Mouse (Mus musculus): Measurements from ENCODE around the gene Notch2. TPM values are rescaled to one million over a fixed set of nuclear protein-coding genes. Genes with fewer than 3 reads are reported as not detected.

Notch2 gene
- 18.6 and 19.9 TPM in 2 replicates for polyA plus RNA-seq (2015; fragmentation: Nextera tagmentation; extraction: Ambion mirVana)

DNA sequence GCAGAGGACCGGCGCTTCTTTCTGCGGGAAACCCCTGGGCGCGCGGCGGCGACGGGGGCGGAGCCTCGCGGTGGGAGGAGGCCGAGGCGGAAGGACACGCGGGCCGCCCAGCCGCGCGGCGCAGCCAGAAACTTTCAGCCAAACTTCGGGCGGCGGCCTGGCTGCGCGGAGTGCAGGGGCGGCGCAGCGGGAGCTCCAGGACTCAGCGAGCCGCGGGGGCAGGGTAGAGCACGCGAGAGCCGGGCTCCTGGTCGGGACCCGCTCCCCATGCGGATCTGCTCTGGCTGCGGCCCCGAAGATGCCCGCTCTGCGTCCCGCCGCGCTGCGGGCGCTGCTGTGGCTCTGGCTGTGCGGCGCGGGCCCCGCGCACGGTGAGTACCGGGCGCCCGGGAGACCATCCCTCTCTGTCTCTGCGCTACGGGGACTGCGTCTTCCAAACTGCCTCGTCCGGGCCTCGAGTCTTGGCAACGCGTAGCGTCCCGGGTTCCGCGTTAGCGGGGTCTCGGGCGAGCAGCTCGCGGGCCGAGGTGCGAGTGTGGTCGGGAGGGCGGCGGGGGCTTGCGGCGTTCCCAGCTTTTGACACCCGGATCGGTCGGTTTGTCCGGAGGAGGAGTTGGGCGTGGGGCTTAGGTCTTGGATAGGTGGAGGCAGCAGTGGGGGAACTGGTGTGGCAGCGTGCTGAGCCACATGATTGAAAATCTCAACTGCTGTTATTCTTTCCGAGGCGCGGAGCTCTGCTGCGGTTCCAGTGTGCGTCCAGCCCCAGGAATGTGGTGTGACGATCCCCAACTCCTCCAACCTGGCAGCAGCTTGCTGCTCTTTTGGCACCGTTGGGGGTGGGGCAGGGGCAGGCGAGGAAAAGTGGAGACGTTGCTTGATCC lies at the start of gene Notch2:
Notch2 (plus strand) TSS at position 127 of the 881 bp plus-strand sequence.
- Histone ChIP-seq H3K9ac (peak within 1 kb of the TSS; percentile 83), H3K4me3 (peak within 1 kb of the TSS; percentile 91), H3K27me3 (0 out of 2 replicates have a peak, but pooled peaks cover 3% of the 10 kb centered on the region), H3K36me3 (ENCODE audit: poor library complexity, severe bottlenecking) (no peaks in the 10 kb centered on the region), H3K9me3 (replicated peaks) (no peaks in the 10 kb centered on the region), H3K4me2 (peak within 1 kb of the TSS; percentile 82), H3K4me1 (peaks cover 42% of the 10 kb centered on the region), H3K27ac (peak within 1 kb of the TSS; percentile 85)
- ATAC-seq, result peak; percentile 90
- under 1% methylated on average over 77 of the region's 95 CpGs for WGBS

DNA sequence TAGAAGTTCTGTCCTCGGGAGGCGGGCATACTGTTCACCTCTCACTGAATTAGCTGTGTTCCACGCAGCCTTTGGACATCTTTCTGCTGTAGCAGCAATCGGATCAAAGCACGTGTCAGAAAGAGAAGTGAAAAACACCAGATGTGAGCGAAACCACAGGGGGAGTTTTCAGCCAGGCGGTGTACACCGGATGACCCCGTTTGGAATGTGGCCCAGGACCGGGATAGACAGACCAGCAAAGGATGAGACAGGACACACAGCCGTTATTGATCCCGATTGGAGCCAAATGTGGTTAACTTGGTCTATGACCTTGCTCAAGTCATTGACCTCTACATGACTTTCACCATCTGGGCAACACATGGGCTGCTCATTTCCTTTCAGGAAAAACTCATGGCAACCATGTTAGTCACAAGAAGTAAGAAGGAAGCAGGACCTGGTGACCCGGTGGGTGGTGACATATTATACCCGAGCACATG lies 48.4 kb upstream of the Notch2 start:
- 91% methylated on average over 14 of the region's 14 CpGs for WGBS
- Histone ChIP-seq H3K27me3 (no peaks in the 10 kb centered on the region), H3K27ac (no peak overlapping the region), H3K9ac (no peak overlapping the region), H3K4me3 (no peak overlapping the region), H3K9me3 (replicated peaks) (no peaks in the 10 kb centered on the region), H3K4me2 (no peak overlapping the region), H3K4me1 (0 out of 2 replicates have a peak, but pooled peaks cover 10% of the 10 kb centered on the region), H3K36me3 (ENCODE audit: poor library complexity, severe bottlenecking) (no peaks in the 10 kb centered on the region)
- ATAC-seq, result no peak

DNA sequence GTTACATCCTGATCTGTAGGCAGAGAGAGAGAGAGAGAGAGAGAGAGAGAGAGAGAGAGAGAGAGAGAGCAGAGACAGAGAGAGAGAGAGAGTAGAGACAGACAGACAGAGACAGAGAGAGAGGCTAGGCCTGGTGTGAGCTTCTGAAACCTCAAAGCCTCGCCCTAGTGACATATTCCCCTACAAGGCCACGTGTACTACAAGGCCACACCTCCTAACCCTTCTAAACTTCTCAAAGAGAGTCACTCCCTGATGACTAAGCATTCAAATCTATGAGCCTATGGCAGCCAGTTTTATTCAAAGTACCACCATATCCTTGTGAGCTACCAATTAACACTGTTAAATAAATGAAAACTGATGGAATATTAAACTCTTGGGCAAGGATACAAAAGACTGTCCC lies 45.7 kb upstream of the Notch2 start:
- H3K27ac ChIP-seq, result no peak overlapping the region
- 0 out of 2 replicates have a peak, but pooled peaks cover 3% of the 10 kb centered on the region for H3K4me1 ChIP-seq
- no peaks in the 10 kb centered on the region for H3K36me3 ChIP-seq (ENCODE audit: poor library complexity, severe bottlenecking)
- no peak for ATAC-seq
- H3K4me2 ChIP-seq, result no peak overlapping the region
- no peak overlapping the region for H3K4me3 ChIP-seq
- WGBS, result 61% methylated on average over 2 of the region's 2 CpGs
- no peaks in the 10 kb centered on the region for H3K9me3 ChIP-seq (replicated peaks)
- H3K27me3 ChIP-seq, result no peaks in the 10 kb centered on the region
- no peak overlapping the region for H3K9ac ChIP-seq

DNA sequence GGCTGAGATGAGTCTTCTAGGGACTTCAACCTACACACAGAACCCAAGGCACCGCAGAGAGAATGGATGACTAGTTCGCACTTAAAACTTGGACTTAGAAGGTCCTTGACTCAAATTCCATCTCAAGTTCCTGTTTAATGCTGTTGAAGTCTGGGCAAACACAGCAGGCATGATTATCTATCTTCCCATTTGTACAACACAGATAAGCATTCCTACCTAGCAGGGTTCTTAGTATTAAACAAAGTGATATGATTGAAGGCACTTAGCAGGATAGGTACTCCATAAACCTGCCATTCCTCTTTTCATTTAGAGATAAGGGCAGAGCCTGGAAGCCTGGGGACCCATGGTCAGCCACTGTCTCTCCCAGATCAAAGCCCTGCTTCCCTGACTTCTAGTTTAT lies 45.1 kb upstream of the Notch2 start:
- Histone ChIP-seq H3K4me2 (no peak overlapping the region), H3K4me3 (no peak overlapping the region), H3K27ac (no peak overlapping the region), H3K27me3 (no peaks in the 10 kb centered on the region), H3K4me1 (0 out of 2 replicates have a peak, but pooled peaks cover 3% of the 10 kb centered on the region), H3K36me3 (ENCODE audit: poor library complexity, severe bottlenecking) (no peaks in the 10 kb centered on the region), H3K9me3 (replicated peaks) (no peaks in the 10 kb centered on the region), H3K9ac (no peak overlapping the region)
- WGBS, result 97% methylated on average over 2 of the region's 2 CpGs
- no peak for ATAC-seq

DNA sequence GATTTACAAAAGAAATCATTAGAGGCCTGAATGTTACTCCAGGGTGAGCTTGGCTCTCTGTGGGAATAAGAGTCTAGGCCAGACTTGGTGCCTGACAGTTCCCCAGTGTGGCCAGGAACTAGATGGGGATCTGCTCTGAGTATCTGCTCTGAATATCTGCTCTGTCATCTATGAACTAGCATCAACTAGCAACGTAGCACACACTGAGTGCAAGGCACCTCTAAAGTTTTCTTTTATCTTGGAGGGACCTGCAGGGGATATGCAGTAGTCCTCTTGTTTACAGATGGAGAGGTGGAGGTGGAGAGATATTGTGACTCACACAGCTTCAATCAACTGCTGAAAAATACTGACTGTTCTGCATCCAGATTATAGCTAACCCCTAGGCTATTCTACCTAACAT lies 44.3 kb upstream of the Notch2 start:
- WGBS, result 74% methylated on average over 1 of the region's 1 CpGs
- H3K4me2 ChIP-seq, result no peak overlapping the region
- ATAC-seq, result no peak
- no peaks in the 10 kb centered on the region for H3K27me3 ChIP-seq
- 0 out of 2 replicates have a peak, but pooled peaks cover 3% of the 10 kb centered on the region for H3K4me1 ChIP-seq
- H3K36me3 ChIP-seq (ENCODE audit: poor library complexity, severe bottlenecking), result no peaks in the 10 kb centered on the region
- H3K27ac ChIP-seq, result no peak overlapping the region
- H3K4me3 ChIP-seq, result no peak overlapping the region
- no peak overlapping the region for H3K9ac ChIP-seq
- H3K9me3 ChIP-seq (replicated peaks), result no peaks in the 10 kb centered on the region

DNA sequence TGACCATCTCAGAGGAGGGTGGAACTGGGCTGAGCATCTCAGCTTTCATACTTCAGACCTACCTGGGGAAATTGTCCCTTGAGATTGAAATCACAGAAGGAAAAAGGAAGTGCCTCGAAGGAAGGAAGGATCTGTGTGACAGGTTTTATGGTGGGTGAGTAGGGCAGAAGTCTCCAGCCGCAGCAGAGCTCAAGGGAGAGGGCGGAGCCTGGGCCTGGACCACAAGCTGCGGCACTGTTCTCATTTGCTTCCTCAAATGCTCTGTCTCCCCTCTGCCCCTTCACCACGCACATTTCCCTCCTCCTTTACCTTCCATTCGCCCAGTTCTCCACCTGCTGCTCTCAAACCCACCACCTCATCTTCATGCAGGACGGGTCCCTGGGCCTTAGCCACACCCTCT lies 42.2 kb upstream of the Notch2 start:
- Histone ChIP-seq H3K27me3 (no peaks in the 10 kb centered on the region), H3K9ac (no peak overlapping the region), H3K27ac (no peak overlapping the region), H3K4me3 (no peak overlapping the region), H3K4me1 (0 out of 2 replicates have a peak, but pooled peaks cover 3% of the 10 kb centered on the region), H3K36me3 (ENCODE audit: poor library complexity, severe bottlenecking) (no peaks in the 10 kb centered on the region), H3K4me2 (no peak overlapping the region), H3K9me3 (replicated peaks) (no peaks in the 10 kb centered on the region)
- no peak for ATAC-seq
- 30% methylated on average over 7 of the region's 7 CpGs for WGBS

- H3K9me3 ChIP-seq (replicated peaks), result no peaks in the 10 kb centered on the region
- no peak overlapping the region for H3K27ac ChIP-seq
- no peak for ATAC-seq
- H3K4me2 ChIP-seq, result no peak overlapping the region
- no peaks in the 10 kb centered on the region for H3K36me3 ChIP-seq (ENCODE audit: poor library complexity, severe bottlenecking)
- 0 out of 2 replicates have a peak, but pooled peaks cover 3% of the 10 kb centered on the region for H3K4me1 ChIP-seq
- no peaks in the 10 kb centered on the region for H3K27me3 ChIP-seq
- no peak overlapping the region for H3K4me3 ChIP-seq
- H3K9ac ChIP-seq, result no peak overlapping the region
- 65% methylated on average over 5 of the region's 5 CpGs for WGBS
These were observed 41.1 kb upstream of the Notch2 start for GRCm38 (mm10) chr3:97972200-97972599.

GRCm38 (mm10) chr3:97972707-97973106 lies 40.6 kb upstream of the Notch2 start:
- Histone ChIP-seq H3K4me3 (no peak overlapping the region), H3K4me2 (no peak overlapping the region), H3K9ac (no peak overlapping the region), H3K9me3 (replicated peaks) (no peaks in the 10 kb centered on the region), H3K36me3 (ENCODE audit: poor library complexity, severe bottlenecking) (no peaks in the 10 kb centered on the region), H3K27me3 (no peaks in the 10 kb centered on the region), H3K27ac (no peak overlapping the region), H3K4me1 (0 out of 2 replicates have a peak, but pooled peaks cover 3% of the 10 kb centered on the region)
- ATAC-seq, result no peak
- 80% methylated on average over 4 of the region's 4 CpGs for WGBS

DNA sequence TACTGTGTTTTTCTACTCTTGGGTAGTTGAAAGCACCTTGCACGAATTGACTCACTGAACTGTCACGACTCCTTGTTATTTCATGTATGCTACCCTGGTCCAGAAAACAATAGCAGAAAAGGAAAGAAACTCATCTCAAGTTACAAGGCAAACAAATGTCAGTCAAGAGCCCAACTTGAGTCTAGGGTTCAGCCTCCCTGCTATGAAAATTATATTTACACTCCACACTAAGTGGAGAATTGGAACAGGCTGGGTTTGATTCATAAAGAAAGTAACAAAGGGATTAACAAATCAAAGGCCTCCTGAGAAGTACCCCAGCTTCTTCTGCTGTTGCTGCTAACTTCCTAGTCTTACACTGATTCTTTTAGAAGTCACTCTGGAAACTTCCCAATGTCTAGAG lies 40.0 kb upstream of the Notch2 start:
- no peaks in the 10 kb centered on the region for H3K36me3 ChIP-seq (ENCODE audit: poor library complexity, severe bottlenecking)
- H3K27ac ChIP-seq, result no peak overlapping the region
- WGBS, result 36% methylated on average over 2 of the region's 2 CpGs
- H3K4me3 ChIP-seq, result no peak overlapping the region
- no peak overlapping the region for H3K9ac ChIP-seq
- H3K4me1 ChIP-seq, result 0 out of 2 replicates have a peak, but pooled peaks cover 3% of the 10 kb centered on the region
- no peaks in the 10 kb centered on the region for H3K27me3 ChIP-seq
- no peak overlapping the region for H3K4me2 ChIP-seq
- no peaks in the 10 kb centered on the region for H3K9me3 ChIP-seq (replicated peaks)
- no peak for ATAC-seq

- ATAC-seq, result no peak
- 91% methylated on average over 6 of the region's 6 CpGs for WGBS
- Histone ChIP-seq H3K4me3 (no peak overlapping the region), H3K9ac (no peak overlapping the region), H3K27ac (no peak overlapping the region), H3K27me3 (no peaks in the 10 kb centered on the region), H3K4me2 (no peak overlapping the region), H3K36me3 (ENCODE audit: poor library complexity, severe bottlenecking) (no peaks in the 10 kb centered on the region), H3K4me1 (0 out of 2 replicates have a peak, but pooled peaks cover 3% of the 10 kb centered on the region), H3K9me3 (replicated peaks) (no peaks in the 10 kb centered on the region)
These were observed 39.0 kb upstream of the Notch2 start for GRCm38 (mm10) chr3:97974197-97974770.

- no peak for ATAC-seq
- no peak overlapping the region for H3K27ac ChIP-seq
- H3K9ac ChIP-seq, result no peak overlapping the region
- H3K36me3 ChIP-seq (ENCODE audit: poor library complexity, severe bottlenecking), result no peaks in the 10 kb centered on the region
- H3K9me3 ChIP-seq (replicated peaks), result no peaks in the 10 kb centered on the region
- no peak overlapping the region for H3K4me2 ChIP-seq
- no peaks in the 10 kb centered on the region for H3K27me3 ChIP-seq
- 69% methylated on average over 6 of the region's 6 CpGs for WGBS
- no peak overlapping the region for H3K4me3 ChIP-seq
- no peaks in the 10 kb centered on the region for H3K4me1 ChIP-seq
These were observed 36.6 kb upstream of the Notch2 start for GRCm38 (mm10) chr3:97976706-97977105.

GRCm38 (mm10) chr3:97978710-97979109 lies 34.6 kb upstream of the Notch2 start:
- H3K9ac ChIP-seq, result no peak overlapping the region

More at GRCm38 (mm10) chr3:97978710-97979109, 34.6 kb upstream of the Notch2 start:
- H3K27ac ChIP-seq, result no peak overlapping the region
- H3K4me2 ChIP-seq, result no peak overlapping the region
- H3K9me3 ChIP-seq (replicated peaks), result no peaks in the 10 kb centered on the region
- no peaks in the 10 kb centered on the region for H3K27me3 ChIP-seq
- H3K4me3 ChIP-seq, result no peak overlapping the region
- no peak for ATAC-seq
- WGBS, result 76% methylated on average over 2 of the region's 2 CpGs
- no peaks in the 10 kb centered on the region for H3K36me3 ChIP-seq (ENCODE audit: poor library complexity, severe bottlenecking)
- no peaks in the 10 kb centered on the region for H3K4me1 ChIP-seq
